Mouse (Mus musculus) fat pad, adult 2 months (tissue): ENCODE results near the gene Nrxn3.

Experiments used
- DNase-seq: peaks from one replicate; pipeline ENCODE4 v3.0.0-alpha.2; 2011; ENCODE audit warnings: low read depth, low spot score; ENCODE audit errors: extremely low read depth

The Nrxn3 gene

DNA sequence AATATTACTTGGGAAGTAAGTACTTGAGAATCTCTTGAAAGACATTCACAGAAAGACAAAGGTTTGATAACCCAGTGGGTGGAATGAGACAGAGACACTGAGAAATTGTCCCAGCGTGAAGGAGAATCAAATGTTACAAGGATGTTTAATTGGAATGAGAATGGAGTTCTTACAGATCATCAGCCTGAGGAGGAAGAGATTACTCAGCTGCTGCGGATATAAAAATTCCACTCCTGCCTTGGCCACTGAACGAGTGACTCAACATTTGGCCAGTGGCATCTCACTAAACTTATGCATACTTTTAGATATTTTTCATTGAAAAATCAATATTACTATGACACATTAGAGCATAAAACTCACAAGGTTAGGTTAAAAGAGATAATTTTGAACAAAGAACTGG lies 1166.0 kb downstream of the Nrxn3 start:
- DNase-seq = no peak

DNA sequence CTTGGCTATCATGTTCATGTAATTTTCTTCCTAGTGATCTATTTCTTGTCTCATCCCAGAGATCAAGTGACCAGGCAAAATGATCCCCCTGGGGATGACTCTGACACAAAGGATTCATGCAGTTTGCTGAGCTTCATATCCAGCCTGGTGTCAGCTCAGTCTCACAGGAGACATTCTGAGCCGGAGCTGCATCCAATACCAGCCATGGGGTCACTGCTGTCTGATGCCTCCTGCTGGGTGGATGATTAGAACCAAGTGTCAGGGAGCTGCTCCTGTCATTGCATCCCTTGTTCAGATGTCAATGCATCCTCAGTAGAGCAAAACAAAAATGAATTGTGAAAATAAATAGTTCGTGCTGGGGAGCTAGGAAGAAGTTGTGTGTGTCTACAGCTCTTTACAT lies 1174.2 kb downstream of the Nrxn3 start:
- DNase-seq = no peak

DNA sequence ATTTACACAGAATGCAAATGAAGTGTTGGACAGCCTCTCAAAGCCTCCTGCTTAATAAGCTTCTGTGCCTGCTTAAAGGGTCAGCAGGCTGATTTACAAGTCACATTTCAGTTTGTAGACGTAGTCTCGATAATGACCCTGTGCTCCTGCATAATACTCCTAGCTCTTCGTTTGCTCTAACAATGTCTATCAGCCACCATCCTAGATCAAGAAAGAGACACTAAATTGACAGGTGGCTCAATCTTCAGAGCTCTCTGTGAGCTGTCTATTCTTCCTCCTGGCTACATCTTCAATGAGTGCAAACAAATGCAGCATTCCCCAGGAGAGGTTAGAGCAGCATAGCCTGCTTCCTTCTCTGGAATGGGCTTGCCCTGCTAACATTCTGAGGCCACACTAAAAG lies 1186.9 kb downstream of the Nrxn3 start:
- DNase-seq = no peak

DNA sequence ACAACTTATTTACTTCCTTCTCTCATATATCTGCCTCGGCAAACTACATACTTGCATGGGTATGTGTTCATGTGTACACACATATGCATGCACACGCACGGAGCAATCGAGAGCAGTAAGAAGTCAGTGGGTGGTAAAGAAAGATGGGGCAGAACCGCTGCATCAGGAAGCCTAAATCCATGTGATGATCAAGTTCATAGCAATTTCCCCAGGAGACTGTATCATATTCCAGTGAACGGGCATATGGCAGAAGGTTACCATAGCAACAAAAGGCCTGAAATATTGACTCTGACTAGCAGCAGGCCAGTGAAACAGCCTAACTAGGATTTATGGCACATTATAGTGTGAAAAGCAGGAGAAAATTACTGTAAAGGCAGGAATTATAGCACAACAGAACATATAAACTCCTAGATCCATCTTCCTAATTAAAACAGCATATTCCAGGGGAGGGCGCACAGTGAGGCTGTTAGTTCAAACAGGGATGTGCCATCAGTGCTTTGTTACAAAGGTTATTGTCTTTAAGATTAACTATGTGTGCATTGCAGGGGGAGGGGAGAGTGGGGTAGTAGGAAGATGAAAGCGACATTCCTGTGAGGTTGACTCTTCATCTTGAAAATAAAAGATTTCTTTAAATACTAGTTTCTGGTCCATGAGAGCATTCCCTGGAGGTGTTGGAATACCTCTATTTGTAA lies 1195.6 kb downstream of the Nrxn3 start:
- DNase-seq = no peak

DNA sequence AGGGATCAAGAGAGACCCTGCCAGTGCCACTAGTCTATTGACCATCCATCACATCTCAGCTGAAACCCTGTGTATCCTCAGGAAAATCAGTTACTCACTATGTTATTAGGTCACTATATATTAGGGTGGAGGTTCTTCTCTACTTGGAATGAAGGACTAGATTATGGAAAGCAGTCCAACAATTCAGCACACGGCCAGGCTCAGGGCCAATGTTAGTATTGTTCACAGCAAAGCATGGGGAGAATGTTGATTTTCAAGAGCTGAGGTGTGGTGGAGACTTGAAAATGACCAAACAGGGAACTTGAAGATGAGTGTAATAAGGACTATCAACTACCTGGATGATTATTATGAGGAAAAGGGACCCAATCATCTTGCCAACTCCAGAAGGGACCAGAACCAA lies 1209.7 kb downstream of the Nrxn3 start:
- DNase-seq = no peak

DNA sequence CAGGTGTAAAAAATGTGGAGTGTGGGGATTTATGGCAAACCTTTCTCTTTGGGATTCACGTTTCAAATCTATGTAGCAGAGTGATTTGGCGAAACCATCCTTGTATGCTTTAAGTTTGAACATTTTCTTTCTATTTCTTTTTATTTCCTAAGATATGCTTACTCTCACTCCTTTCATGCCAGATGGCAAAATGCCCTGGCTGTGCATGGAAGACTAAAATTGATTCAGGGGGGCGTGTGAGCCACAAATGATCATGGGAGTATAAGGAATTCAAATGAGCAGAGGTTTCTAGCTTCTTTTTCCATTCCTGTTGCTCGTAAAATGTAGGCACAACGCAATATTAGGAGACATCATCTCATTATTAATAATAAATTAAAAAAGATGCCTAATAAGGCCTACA lies 1211.0 kb downstream of the Nrxn3 start:
- DNase-seq = no peak

DNA sequence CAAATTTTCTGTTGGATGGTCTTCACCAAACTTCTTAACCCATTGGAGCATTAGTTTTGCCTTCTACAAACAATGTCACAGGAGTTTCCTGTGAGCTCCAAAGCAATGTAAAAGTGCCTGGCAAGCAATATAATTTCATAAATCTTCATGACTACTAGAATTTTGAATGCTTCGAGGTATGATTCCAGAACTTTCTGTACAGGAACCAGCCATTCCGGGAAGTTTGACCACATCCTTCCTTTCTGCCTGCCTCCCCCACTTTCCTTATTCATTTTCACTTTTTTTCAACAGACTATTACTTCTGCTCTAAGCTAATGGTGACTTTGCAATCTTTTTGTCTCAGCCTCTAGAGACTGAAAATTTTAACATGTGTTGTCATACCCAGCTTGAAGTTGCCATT lies 1218.1 kb downstream of the Nrxn3 start:
- DNase-seq = no peak

DNA sequence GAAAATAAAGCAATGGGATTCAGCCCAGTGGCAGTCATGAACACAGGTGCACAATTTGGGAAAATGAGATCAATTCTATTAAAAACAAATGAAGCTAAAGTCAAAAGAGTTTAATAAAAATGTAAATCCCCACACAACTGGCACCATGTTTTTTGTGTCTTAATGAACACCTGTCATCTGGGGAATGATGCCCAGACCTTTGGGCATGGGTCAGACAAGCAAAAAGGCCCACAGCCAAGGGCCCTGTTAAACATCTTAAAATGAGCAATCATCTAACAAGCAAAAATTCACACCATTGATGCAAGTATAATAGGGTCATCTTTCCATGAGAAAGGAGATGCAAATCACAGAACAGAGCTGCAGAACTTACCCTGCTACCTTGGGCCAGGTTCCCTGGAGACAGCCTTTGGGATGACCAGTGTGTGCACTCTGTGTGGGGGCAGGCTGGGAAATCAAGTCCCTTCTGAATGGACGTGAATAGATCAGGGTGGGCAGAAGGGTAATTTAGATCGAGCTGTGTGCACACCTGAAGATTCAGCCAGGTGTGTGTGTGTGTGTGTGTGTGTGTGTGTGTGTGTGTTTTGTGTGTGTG lies 1223.3 kb downstream of the Nrxn3 start:
- no peak for DNase-seq

DNA sequence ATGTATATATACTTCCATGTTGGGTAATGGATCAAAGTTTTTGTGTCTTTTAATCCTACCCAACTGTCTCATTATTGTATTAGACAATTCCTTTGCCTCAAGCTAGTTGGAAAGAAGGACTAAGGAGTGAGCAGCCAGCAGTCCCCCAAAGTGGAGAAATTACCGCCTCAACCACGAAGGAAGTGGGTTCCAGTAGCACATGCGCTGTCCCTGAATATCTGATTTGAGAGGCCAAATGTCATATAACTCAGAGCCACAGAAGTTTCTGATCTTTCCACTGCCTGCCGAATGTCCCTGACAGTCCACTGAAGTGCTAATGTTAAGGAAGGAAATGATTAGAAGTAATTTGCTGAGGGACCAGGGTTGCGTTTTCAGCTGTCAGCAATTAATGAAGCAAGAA lies 1223.8 kb downstream of the Nrxn3 start:
- DNase-seq = no peak

DNA sequence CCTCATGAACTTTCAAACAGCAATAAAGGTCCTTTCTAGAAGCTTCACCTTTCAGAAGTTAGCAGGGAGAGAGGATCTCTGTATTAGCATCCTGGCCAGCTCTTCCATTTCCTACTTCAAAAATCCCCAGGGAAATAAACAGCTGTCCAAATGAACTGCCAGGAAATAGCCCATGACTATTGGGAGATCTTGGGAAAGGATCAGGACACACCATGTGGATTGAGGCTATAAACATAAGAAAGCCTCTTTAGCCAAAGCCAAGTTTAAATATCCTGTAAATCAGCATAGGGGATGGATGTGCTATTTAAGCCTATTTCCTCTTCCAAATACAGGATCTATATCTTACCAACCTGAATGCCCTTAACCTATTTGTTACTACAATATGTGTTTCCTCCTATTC lies 1230.6 kb downstream of the Nrxn3 start:
- DNase-seq = no peak

DNA sequence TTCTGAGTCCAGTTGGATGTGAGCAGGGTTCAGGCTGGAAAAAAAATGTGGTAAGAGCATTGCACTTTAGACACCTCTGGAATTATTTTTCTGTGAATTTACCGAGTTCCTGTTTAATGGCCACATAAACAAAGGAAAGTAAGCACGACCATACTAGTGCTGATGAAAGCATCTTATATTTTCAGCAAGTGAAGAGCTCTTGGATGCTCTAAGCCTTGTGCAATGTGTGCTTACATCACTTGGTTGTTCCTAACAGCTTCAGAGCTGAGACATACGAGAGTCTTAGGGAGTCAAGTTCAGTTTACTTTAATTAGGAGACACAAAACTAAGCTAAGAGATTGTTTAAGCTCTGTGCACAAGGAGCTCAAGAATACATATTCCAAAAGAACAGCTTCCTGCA lies 1231.0 kb downstream of the Nrxn3 start:
- DNase-seq = no peak

DNA sequence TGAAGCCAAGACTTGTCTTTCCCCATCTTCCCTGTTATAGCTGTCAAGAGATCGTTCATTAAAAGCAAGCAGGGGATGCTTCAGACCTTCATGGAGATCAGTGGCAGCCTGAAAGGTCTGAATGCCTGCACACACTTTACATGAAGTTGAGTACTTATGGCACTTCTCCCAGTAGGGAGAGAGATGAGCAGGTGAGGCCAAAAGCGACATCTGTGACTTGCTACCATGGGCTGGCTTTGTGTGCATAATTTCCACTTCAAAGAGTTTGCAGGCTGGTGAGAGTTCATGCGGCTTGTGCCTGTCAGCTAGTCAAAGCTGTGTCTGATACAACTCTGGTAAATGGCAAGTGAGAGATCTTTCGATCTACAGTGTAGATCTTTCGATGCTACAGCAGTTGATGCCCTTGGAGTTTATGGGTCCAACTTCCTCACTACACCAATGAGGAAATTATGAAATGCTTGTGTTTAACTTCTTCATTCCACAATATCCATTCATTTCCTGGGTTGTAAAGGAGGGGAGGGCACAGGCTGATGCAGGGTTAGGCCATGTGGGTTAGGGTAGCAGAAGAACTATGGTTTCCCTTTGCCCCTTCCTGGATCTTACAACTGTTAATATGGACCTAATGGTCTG lies 1231.9 kb downstream of the Nrxn3 start:
- DNase-seq = no peak

DNA sequence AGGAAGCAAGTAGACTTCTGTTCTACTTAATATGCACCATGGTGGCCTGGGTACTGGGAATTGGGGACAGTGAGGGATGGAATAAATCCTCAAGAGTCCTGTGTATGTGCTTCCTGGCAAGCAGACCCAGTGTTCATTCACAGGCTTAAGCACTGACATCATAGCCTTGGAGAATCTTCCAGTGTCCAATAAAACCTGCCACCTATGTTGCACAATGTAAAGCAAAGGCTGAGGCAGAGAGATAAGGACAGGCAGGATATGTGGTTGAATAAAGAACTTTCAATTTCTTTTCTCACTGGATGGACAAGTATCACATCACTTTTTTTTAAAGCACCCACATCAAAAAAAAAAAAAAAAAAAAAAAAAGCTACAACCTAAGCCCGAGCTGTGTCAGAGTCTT lies 1240.4 kb downstream of the Nrxn3 start:
- DNase-seq = no peak

DNA sequence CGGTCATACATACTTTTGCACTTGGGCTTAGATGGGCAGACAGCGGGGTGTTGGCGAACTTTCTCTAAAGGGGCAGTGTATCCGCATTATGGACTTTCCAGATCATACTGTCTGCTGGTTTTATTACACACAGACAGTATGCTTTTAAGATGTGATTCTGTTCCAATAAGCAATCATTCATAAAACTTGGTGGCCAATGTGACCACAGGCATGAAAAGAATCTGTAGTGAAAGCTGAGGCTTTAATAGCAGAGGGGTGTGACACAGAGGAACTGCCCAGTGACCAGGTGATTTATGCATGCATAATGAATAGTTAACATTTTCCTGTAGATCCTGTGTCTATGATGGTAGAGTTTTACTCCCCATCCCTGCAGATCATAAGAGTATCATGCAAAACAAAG lies 1254.0 kb downstream of the Nrxn3 start:
- no peak for DNase-seq

DNA sequence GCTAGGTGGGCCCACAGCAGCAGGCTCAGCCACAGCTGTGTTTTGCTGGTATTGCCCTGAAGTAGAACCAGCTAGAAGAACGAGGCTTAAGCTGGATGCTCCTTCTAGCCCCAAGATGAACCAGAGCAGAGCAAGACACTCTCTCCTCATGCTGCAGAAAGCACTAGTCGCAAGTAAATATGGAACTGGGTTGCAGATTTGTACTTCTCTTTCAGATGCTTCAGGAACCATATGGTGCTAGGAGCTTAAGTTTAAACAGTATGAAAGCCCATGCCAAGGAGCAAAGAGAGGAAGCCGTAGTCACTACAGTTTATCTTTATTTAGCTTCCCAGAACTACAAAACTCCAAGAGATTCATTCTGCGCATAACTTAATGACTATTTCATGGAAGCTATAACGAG lies 1254.8 kb downstream of the Nrxn3 start:
- no peak for DNase-seq

DNA sequence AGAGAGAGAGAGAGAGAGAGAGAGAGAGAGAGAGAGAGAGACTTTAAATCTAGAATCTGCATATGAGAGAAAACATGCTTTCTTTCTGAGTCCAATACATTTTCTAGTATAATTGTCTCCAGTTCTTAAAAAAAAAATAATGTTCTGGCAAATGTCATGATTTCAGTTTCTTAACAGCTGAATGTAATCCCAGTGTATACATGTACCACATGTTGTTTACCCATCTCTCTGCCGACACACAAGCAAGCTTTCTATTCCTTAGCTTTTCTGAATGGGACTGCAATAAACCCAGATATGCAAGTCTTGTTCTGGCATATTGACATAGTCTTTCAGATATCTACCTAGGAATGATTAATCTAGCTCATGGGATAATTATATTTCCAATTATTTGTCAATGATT lies 1256.5 kb downstream of the Nrxn3 start:
- no peak for DNase-seq

DNA sequence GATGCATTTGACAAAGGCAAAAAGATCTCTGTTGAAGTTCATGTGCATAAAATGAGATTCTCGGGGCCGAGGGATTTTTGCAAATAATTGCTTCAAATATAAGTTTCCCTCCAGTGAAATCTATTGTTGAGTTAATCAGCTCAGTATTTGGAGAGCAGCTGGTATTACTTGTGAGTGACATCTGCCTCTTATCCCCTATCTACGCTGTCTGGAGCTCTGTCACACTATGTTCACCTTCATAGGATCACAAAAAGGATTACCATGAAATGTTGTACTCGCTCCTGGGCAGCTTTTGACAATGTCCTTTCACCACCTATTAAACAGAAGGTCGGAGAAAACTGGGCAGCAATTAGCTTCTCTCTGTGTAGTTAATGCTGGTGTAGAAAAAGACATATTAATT lies 1259.8 kb downstream of the Nrxn3 start:
- DNase-seq = no peak

DNA sequence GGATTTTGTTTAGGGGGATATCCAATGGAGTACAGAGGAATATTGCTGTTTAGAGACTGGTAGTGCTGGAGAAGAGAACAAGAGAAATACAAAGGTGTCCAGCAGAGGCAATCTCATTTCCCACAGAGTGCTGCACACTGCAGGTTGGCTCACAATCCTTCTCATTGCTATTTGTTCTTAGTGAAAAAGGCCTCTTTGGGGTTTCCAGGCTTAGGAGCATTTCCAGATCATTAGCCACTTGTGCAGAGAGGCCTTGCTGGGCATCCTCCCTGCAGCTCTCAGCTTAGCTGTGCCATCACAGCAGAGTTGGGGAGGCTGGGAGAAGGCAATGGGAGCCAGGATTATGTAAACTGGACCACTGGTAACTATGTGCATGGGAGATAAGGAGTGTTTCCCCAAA lies 1260.7 kb downstream of the Nrxn3 start:
- no peak for DNase-seq

DNA sequence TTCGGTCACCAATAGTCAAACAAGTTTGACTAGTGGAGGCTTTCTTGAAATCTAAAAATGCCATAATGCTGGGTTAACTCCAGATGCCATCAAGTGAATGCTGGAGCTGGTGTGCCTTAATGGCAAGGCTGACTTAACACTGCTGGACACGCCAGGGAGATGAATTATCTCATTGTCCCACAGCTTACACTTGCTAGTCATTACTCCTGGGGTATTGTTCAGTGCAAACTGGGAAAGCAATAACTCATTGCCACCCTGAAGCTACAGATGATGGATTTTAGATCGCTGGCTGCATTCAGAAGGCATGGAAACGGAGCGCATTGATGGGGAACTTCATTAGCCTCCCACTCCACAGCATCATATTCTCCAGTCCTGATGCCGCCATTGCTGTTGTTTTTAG lies 1263.5 kb downstream of the Nrxn3 start:
- no peak for DNase-seq

DNA sequence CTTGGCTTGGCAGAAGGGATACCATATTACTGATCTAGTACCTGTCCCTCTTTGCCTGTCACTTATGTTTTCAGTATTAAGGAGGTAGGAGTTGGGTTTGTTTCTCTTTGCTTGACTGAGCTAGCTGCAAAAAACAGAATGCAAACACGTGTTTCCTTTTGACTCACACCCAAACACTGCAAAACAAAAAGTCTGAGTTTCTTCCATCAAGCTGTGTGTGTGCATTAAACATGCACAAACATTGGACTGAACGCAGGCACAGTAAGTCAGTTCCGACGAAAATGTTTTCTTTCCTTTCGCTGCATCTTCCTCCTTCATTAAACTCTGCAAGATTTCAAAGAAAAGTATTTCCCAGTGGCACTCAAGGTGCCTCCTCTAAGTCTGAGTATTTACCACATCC lies 1270.6 kb downstream of the Nrxn3 start:
- no peak for DNase-seq

DNA sequence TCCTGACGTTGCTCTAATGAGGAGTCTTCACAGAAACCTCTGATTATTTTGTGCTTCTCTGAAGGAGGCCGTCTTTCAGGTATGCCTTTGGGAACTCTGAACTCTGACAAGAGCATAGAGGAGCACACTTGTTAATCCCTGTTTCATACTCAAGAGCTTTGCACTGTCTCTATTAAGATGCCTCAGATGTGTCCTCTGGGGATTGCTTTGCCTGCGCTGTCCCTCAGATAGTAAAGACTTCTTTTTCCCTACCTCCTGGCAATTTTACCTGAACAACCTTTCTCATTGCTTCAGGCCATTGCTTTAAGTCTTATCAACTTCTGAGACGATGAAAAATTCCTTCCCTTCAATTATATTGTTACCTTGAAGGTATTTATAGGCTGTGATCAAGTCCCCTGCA lies 1272.7 kb downstream of the Nrxn3 start:
- DNase-seq = no peak

DNA sequence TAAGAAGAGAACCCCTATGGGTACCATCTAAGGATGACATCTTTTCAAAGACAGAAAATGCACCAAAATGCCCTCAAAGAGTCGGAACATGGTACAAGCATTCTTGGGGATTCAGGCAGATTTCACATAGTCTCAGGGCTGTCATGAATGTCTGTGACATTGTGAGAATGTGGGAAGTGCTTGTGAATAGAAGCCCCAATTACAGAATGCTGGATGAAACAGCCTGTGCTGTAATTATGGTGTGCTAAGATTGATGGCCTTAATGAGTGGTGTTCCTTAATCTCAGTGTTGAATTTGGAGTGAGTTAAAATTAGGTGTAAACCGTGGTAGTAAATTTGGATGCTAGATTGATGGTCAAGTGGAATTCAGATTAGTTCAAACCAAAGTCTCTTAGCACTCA lies 1287.6 kb downstream of the Nrxn3 start:
- DNase-seq = no peak

DNA sequence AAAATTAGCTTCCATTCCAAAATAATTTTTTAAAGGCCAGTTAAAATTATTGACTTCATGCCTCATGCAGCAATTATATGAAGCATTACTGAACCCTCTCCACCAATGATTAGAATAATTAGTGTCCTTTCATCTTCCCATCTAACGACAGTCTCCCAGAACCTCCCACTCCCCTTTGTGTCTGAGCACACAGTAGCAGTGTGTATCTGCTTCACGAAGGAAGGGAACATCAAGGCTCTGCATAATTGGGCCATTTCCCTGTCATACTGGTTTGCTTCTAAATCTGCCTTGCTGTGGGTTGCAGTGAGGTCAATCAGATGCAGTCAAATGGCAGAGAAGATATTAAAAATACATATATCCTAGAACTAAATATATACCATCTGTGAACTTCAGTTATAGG lies 1291.3 kb downstream of the Nrxn3 start:
- DNase-seq = no peak
